Mouse (Mus musculus): ENCODE data around the gene Tbc1d23.
"Not testable (repeated sequence)": the region's sequence is repeated elsewhere in the genome, so short reads cannot be mapped to it uniquely, and the experiment has no call there.

The Tbc1d23 gene

GRCm38 (mm10) chr16:57211037-57211436 is 20.3 kb downstream of the Tbc1d23 start:
- no peak for DNase-seq

- DNase-seq = no peak
Measured at GRCm38 (mm10) chr16:57208342-57208741, 23.0 kb downstream of the Tbc1d23 start.

DNA sequence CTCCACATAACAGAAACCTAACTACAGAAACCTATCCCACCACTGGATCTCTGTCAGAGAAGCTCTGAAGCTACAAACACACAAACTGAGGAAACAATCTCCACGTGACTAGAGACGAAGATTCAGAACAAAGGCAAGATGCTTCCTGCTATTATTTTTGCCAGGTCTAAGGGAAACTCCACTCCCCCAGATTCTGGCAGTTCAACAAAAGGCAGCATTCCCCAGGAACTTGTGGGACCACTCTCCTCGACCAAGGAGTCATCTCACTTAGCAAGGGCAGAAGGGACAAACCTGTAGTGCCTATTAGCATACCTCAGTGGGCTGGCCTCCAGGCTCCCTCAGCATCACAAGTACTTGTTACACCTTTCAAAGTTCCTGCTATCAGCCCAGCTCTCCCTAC is 34.0 kb downstream of the Tbc1d23 start:
- no peak for DNase-seq

DNA sequence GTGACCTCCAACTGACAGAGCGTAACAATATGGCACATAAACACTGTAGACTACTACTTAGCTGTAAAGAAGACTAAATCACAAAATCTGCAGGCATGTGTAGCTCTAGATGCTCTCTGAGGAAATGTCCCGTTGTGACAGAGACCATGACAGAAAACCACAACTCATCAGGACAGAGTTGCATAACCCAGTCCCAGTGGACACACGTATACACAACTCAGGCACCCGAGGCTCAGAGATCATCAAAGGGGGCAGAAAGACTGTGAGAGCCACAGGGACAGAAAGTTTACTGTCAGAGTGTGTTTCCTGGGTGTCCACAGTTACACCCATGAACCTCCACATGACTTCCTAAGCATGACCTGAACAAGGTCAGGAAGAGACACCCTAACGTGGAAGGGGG is 34.7 kb downstream of the Tbc1d23 start:
- DNase-seq = no peak

- no peak for DNase-seq
Measured at GRCm38 (mm10) chr16:57191214-57191613, 40.1 kb downstream of the Tbc1d23 start.

DNA sequence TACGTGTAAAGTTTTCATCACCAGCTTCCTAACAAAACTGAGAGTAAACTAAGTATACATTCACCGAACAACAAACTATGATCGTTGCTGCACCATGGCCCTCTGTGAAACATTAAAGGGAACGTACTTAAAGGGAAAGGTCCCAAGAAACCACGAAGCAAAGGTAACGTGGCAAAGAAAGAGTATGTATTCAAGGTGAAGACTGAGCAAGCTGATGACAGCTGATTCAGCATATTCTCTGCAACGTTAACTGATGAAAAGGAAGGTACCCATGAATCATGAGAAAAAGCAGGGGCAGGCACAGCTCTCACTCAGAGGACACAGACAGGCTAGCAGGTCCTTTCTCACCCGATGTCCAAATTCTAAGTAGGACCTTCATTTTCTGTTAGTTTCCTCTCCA is 40.9 kb downstream of the Tbc1d23 start:
- DNase-seq = no peak

DNA sequence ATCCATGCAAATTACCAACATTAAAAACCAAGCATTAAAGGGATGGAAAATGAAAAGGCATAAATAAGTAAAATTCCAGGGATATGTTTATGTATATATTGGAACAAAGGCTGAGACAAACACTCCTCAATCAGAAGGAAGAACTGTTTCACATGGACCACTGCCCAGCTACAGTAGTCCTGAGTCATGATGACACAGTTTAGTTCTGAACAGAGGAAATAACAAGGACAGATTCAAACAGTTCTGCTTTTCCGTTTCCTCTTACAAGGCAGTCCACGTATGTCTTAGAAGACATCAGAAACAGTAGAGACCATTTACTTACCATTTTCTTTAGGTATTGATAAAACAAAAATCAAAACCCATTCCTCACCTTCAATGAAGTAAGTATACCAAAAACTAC is 41.8 kb downstream of the Tbc1d23 start:
- DNase-seq = no peak

DNA sequence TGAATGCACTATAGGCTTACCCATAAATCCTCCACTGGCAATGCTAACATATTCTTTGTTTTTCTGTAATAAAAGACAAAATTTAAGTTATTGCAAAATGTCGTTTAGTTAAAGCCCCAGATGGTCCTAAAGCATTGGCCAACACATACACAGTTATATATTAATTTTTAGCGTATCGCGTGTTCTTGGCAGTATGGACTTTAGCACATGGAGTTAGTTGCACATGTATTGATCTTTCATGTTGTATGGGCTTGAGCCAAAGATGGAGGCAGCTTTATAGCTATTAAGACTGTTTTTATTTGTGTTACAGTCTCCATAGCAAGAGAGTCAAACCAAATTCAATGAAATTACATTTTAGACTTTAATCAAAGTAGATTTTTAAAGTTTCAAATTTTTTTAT is 44.7 kb downstream of the Tbc1d23 start:
- no peak for DNase-seq

DNA sequence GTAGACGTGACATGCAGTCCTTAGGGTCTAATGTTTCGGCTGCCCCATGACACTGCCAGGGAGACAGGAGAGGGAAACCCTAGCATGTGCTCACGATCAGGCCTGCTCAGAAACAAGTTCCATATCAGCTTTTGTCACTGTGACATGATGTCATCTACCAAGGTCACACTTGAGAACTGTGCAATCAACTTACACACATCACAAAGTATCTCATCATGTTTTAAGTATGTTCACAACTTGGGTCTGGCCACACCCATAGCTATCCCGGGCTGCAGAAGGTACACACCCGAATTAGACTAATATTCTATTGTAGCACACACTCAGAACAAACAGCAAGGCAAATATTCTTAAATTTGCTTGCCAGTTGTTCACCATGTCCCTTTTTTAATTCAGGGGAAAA is 49.3 kb downstream of the Tbc1d23 start:
- no peak for DNase-seq

DNA sequence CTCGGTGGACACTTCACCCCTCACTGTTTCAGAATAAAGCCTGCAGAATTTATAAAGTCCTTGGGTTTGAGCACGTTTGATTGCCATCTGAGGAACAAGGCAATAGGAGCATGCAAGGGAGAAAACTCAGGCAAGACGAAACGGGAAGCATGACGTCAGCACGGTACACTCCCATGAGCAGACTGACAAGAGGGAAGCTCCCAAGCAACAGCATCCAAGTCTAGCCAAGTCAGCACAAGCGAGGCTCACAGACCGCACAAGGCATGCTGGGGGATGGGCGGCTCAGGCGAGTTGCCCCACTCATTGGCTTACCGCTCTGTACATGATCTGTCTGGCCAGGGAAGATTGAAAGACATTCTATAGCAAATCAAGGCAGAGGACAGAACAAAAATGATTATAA is 50.1 kb downstream of the Tbc1d23 start:
- no peak for DNase-seq

GRCm38 (mm10) chr16:57177664-57178063 is 53.6 kb downstream of the Tbc1d23 start:
- no peak for DNase-seq

DNA sequence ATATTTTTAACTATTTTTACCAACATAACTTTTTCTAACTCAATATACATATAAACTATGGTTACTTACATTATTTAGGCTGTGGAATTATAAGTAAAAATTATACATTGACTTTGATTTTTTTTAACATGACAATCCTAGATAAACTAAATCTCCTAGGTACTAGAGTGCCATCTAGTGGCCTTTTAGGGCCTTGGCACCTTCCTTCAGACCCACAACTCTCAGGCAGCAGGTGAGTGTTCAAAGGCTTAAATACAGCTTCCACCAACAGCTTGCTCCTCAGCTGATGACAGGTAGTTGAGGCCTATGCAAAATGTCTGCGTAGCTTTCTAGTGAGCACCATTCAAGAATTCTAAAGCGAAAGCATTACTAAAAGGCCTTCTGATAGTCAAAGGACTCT is 54.0 kb downstream of the Tbc1d23 start:
- peak; percentile 12 for DNase-seq

DNA sequence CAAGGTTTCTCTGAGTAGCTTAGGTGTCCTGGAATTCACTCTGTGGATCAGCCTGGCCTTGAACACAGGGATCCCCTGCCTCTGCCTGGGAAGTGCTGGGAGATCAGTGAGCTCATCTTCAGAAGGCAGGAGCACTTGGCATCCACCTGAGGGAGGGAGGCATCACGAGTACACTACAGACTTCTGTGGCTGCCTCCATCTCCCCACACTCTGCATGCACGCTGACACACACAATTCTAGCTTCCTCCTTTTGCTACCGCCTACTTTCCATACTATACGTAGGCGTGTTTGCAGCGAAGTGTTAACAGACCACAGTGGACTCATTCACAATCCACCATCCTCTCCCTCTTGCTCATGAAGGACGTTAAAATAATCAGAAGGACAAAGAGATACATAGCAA is 55.0 kb downstream of the Tbc1d23 start:
- no peak for DNase-seq

GRCm38 (mm10) chr16:57175751-57176150 is 55.6 kb downstream of the Tbc1d23 start:
- no peak for DNase-seq

DNA sequence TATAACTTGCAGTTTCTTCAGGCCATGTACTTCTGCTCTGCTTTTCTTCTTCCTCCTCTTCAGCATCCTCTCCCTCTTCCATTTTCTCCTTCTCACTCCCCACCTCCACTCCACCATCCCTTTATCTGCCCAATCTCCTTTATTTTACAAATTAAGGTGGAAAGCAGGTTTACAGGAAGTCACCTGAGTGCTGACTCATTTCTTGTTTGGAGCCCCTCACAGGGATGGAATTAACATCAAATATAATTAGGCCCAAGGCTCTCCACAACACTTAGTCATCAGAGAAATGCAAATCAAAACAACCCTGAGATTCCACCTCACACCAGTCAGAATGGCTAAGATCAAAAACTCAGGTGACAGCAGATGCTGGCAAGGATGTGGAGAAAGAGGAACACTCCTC is 56.8 kb downstream of the Tbc1d23 start:
- DNase-seq = not testable (repeated sequence)

GRCm38 (mm10) chr16:57171570-57171969 is 59.7 kb downstream of the Tbc1d23 start:
- DNase-seq = no peak

- no peak for DNase-seq
Measured at GRCm38 (mm10) chr16:57171161-57171560, 60.1 kb downstream of the Tbc1d23 start.

GRCm38 (mm10) chr16:57168236-57168635 is 63.1 kb downstream of the Tbc1d23 start:
- no peak for DNase-seq

GRCm38 (mm10) chr16:57167514-57167912 is 63.8 kb downstream of the Tbc1d23 start:
- DNase-seq = no peak

DNA sequence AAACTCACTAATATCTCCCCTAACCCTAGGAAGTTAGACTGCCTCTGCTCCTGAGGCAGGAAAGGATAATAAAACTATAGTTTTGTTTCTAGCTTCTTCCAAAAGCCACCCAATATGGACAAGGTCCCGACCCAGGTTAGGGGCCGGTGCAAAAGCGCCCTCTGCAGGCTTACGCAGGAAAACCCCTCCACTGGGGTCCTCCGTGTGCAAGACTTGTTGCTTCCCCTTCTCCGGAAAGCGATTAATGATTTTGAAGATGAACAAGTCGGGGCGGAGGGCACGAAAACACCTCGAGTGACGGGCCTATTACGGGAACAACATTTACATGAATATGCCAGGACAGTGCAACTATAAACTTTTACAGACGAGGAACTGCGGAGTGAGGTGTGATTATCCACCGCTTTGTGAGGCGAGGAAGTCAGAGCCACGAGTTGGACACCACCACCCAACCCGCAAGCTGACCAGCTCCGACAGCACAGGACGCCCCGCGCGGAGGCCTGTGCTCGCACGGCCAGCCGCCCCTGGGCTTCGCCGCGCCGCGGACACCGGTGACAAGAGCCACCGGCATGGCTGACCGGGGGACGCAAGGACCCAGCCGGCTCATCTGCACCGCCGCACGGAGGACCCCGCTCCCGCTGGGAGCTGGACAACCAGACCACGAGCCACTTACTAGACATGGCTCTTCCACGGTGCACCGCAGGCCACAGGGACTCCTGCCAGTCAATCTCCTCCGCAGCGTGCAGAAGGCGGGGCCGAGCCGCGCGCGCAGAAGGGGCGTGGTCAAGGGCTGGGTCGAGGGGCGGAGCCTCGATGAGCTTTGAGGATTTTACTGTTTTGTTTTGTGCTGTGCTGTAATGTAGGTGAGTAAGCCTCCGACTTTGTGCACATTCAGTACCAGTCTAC is 64.4 kb downstream of the Tbc1d23 start, which contains the start of gene Nit2:
Nit2 (minus strand) TSS at position 731 of the 903 bp plus-strand sequence.
- DNase-seq = peak; percentile 89

DNA sequence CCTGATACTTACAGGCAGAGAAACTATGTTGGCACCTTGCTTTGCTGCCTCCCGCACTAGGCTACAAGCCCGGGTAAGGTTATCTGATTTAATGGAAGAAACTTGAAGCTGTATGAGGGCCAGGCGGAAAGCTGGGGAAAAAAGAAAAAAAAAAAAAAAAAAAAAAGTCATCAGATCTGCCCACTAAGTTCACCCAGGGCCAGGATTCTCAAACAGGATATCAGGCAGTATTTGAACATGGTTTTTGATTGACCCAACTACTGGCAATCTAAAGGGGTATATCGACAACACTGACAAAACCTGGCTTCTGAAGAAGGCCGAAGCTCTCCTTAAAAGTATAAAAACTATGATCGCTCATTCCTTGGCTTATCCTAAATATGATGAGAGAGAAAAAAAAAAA is 65.2 kb downstream of the Tbc1d23 start:
- no peak for DNase-seq

GRCm38 (mm10) chr16:57165157-57165556 is 66.1 kb downstream of the Tbc1d23 start:
- no peak for DNase-seq

DNA sequence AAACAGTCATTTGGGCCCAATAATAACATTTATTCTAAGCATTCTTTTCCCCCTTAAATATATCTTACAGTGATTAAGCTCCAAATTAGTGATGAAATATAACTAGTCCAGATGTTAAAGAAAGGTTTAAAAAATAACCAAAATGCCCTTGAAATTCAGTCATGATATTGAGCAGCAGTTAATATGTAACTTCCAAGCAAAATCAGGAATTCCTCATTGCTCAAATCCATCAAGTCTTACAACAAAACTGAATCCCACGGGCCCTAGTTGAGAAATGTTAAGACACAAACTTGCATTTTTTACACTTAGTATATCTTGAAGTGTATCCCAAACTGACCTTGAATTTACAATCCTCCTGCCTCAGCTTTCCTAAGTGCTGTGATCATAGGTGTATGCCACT is 67.6 kb downstream of the Tbc1d23 start:
- DNase-seq = no peak

- DNase-seq = no peak
Measured at GRCm38 (mm10) chr16:57162841-57163240, 68.5 kb downstream of the Tbc1d23 start.

DNA sequence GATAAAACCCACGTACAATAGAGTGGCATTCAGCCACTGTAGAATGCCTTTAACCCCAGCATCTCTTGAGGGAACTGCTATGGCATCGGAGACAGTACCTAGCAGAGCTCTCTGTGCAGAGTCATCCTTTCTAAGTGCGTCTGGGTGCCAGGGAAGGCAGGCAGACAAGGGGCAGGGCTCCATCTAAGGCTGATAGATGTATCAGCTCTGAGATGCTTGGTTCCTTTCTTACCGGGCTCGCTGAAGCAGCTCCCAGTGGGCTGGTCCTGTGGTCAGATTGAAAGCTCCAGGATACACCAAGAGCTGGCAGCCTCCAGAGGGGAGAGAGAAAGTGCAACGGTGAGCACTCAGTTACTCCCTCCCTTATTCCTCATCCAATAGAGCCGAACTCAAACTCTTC is 71.5 kb downstream of the Tbc1d23 start:
- DNase-seq = no peak
